Mouse (Mus musculus) MEL (cell line): ENCODE data around the gene Insrr. TPM values are rescaled to one million over a fixed set of nuclear protein-coding genes. Genes with fewer than 3 reads are reported as not detected.
A peak's percentile ranks its signal among the peaks of the same experiment; 100 is the strongest.

Experiments used
- DNase-seq: peaks from one replicate; pipeline ENCODE4 v3.0.0; 2011; ENCODE audit warnings: low read depth, low spot score
- H3K27ac ChIP-seq: 2 replicates; pipeline ENCODE4 v1.5.1; 2012; ENCODE audit warnings: low read depth, mild to moderate bottlenecking, control low read depth, low read length, moderate library complexity; ENCODE audit not compliant: control insufficient read depth
- H3K27me3 ChIP-seq, 2 experiments: fragments of 150-350 bp in 1 of 2; sonication (generic) in 1 of 2; 2 replicates each; pipeline ENCODE4 v1.6.1; 2012; ENCODE audit warnings: low read length in 2 of 2, mild to moderate bottlenecking in 2 of 2, improper control_type of control experiment in 1 of 2, moderate library complexity in 1 of 2; ENCODE audit not compliant: insufficient read depth in 2 of 2, control insufficient read depth in 1 of 2
- H3K36me3 ChIP-seq, 2 experiments: 2 replicates each; pipeline ENCODE4 v1.6.1; 2012 to 2014; ENCODE audit warnings: low read length in 2 of 2, improper control_type of control experiment in 1 of 2, inconsistent platforms in 1 of 2, mild to moderate bottlenecking in 1 of 2; ENCODE audit not compliant: insufficient read depth in 2 of 2, control insufficient read depth in 1 of 2
- H3K4me1 ChIP-seq, 2 experiments: fragments of 150-350 bp in 1 of 2; sonication (generic) in 1 of 2; 2 replicates each; pipeline ENCODE4 v1.6.1; 2012; ENCODE audit warnings: low read length in 2 of 2, improper control_type of control experiment in 1 of 2, mild to moderate bottlenecking in 1 of 2; ENCODE audit not compliant: insufficient read depth in 2 of 2, control insufficient read depth in 1 of 2
- H3K4me3 ChIP-seq, 2 experiments: fragments of 150-350 bp in 1 of 2; sonication (generic) in 1 of 2; 2 replicates each; pipeline ENCODE4 v1.5.1; 2012; ENCODE audit warnings: low read depth in 2 of 2, low read length in 2 of 2, mild to moderate bottlenecking in 2 of 2, moderate library complexity in 2 of 2, control low read depth in 1 of 2, improper control_type of control experiment in 1 of 2; ENCODE audit not compliant: control insufficient read depth in 1 of 2, insufficient read depth in 1 of 2
- H3K79me2 ChIP-seq: 2 replicates; pipeline ENCODE4 v1.6.1; 2012; ENCODE audit warnings: mild to moderate bottlenecking, low read length, moderate library complexity; ENCODE audit not compliant: control insufficient read depth, poor library complexity, insufficient read depth
- H3K9ac ChIP-seq: 2 replicates; pipeline ENCODE4 v1.6.1; 2012; ENCODE audit warnings: low read depth, mild to moderate bottlenecking, control low read depth, low read length, moderate library complexity; ENCODE audit not compliant: control insufficient read depth, poor library complexity, severe bottlenecking
- H3K9me3 ChIP-seq: fragments of 150-350 bp; sonication (generic); replicated peaks from 2 replicates; pipeline ENCODE4 v1.6.1; 2012; ENCODE audit warnings: mild to moderate bottlenecking, low read length, improper control_type of control experiment, moderate library complexity; ENCODE audit not compliant: insufficient read depth
- CTCF ChIP-seq, 3 experiments: IDR thresholded peaks in 2 of 3; conservative IDR thresholded peaks in 1 of 3; 2 replicates each; pipeline ENCODE4 v1.5.1; 2011 to 2012; ENCODE audit warnings: low read length in 3 of 3, low read depth in 2 of 3, mild to moderate bottlenecking in 2 of 3, improper control_type of control experiment in 1 of 3, inconsistent platforms in 1 of 3, mixed read lengths in 1 of 3, moderate library complexity in 1 of 3; ENCODE audit not compliant: control insufficient read depth in 1 of 3, insufficient read depth in 1 of 3, poor library complexity in 1 of 3, severe bottlenecking in 1 of 3
- ELF1 ChIP-seq: IDR thresholded peaks from 2 replicates; pipeline ENCODE4 v1.6.1; 2014; ENCODE audit warnings: low read depth, mild to moderate bottlenecking, inconsistent platforms, low read length, improper control_type of control experiment, moderate library complexity
- GABPA ChIP-seq: IDR thresholded peaks from 2 replicates; pipeline ENCODE4 v1.6.1; 2012; ENCODE audit warnings: low read depth, mild to moderate bottlenecking, inconsistent platforms, low read length, improper control_type of control experiment, moderate library complexity
- KAT2A ChIP-seq: conservative IDR thresholded peaks from 2 replicates; pipeline ENCODE4 v1.6.1; 2012; ENCODE audit warnings: low read depth, low read length, improper control_type of control experiment, inconsistent platforms
- MAX ChIP-seq: IDR thresholded peaks from 2 replicates; pipeline ENCODE4 v1.6.1; 2011; ENCODE audit warnings: low read length, improper control_type of control experiment
- MYB ChIP-seq: IDR thresholded peaks from 2 replicates; pipeline ENCODE4 v1.6.1; 2011; ENCODE audit warnings: mild to moderate bottlenecking, low read depth, low read length, improper control_type of control experiment
- MYC ChIP-seq: IDR thresholded peaks from 2 replicates; pipeline ENCODE4 v1.6.1; 2011; ENCODE audit warnings: low read depth, mild to moderate bottlenecking, low read length, improper control_type of control experiment, moderate library complexity
- POLR2AphosphoS5 ChIP-seq: IDR thresholded peaks from 2 replicates; pipeline ENCODE4 v1.6.1; 2012; ENCODE audit warnings: low read depth, borderline replicate concordance, mild to moderate bottlenecking, inconsistent platforms, low read length, moderate library complexity, mixed read lengths
- RAD21 ChIP-seq: IDR thresholded peaks from 2 replicates; pipeline ENCODE4 v1.6.1; 2011; ENCODE audit warnings: mild to moderate bottlenecking, low read depth, low read length, improper control_type of control experiment
- TAL1 ChIP-seq: IDR thresholded peaks from 2 replicates; pipeline ENCODE4 v1.6.1; 2012; ENCODE audit warnings: mild to moderate bottlenecking, inconsistent platforms, low read length, moderate library complexity, mixed read lengths
- TBP ChIP-seq: IDR thresholded peaks from 2 replicates; pipeline ENCODE4 v1.8.0; 2011; ENCODE audit warnings: low read depth, low read length, improper control_type of control experiment
- USF1 ChIP-seq: IDR thresholded peaks from 2 replicates; pipeline ENCODE4 v1.6.1; 2014; ENCODE audit warnings: low read depth, mild to moderate bottlenecking, inconsistent platforms, low read length, improper control_type of control experiment, moderate library complexity
- ZKSCAN1 ChIP-seq: IDR thresholded peaks from 2 replicates; pipeline ENCODE4 v1.6.1; 2012; ENCODE audit warnings: low read depth, mild to moderate bottlenecking, inconsistent platforms, low read length, improper control_type of control experiment, moderate library complexity
- polyA plus RNA-seq, 2 experiments: library from polyadenylated mRNA; stranded (reverse) in 1 of 2; unstranded in 1 of 2; fragments of >175 nt in 1 of 2; fragments of >200 nt in 1 of 2; gene quantifications; 2 replicates each; pipeline versions ENCODE4 v1.2.1 to v1.2.4; 2012; ENCODE audit warnings: low replicate concordance in 2 of 2, low read depth in 1 of 2; ENCODE audit not compliant: insufficient read length in 2 of 2, insufficient read depth in 1 of 2, missing spikeins in 1 of 2
- total RNA-seq: library from RNA; depleted of rRNA; stranded (reverse); fragments of 300-350 nt; gene quantifications from 2 replicates; pipeline ENCODE4 v1.2.3, GENCODE M21; 2012

The Insrr gene
- total and polyA plus RNA-seq, 3 experiments, result 0.77 to 3.7 TPM; not detected in 1

GRCm38 (mm10) chr3:87761408-87762375 lies 35.1 kb upstream of the Insrr start:
- H3K9ac ChIP-seq, result no peak overlapping the region
- peaks cover 2 to 3% of the 10 kb centered on the region in 2 experiments; a peak in 2 of 4 replicates for H3K4me1 ChIP-seq
- H3K36me3 ChIP-seq, result no peaks in the 10 kb centered on the region
- no peaks in the 10 kb centered on the region for H3K79me2 ChIP-seq
- TF ChIP-seq USF1, result no peak
- TF ChIP-seq MYC, result no peak
- TF ChIP-seq TBP, result no peak
- H3K4me3 ChIP-seq, result no peak overlapping the region
- DNase-seq, result peak; percentile 11
- no peaks in the 10 kb centered on the region for H3K9me3 ChIP-seq
- H3K27ac ChIP-seq, result no peak overlapping the region
- no peaks in the 10 kb centered on the region for H3K27me3 ChIP-seq

- H3K4me1 ChIP-seq, result peaks cover 2 to 3% of the 10 kb centered on the region in 2 experiments; a peak in 2 of 4 replicates
- no peaks in the 10 kb centered on the region for H3K79me2 ChIP-seq
- TF ChIP-seq MAX, result no peak
- no peak for TF ChIP-seq GABPA
- no peak for TF ChIP-seq CTCF (IDR thresholded peaks at IDR 0.05 in 2 of 3, conservative IDR thresholded peaks at IDR 0.05 in 1 of 3; ENCODE audit: control insufficient read depth in 1 of 3, insufficient read depth in 1 of 3, low read depth in 2 of 3, low read length in 3 of 3, poor library complexity in 1 of 3, severe bottlenecking in 1 of 3)
- no peak for TF ChIP-seq POLR2AphosphoS5
- TF ChIP-seq RAD21, result no peak
- no peak for TF ChIP-seq ELF1
- TF ChIP-seq, all 39 proteins: peak for 0
- DNase-seq, result no peak
- Histone ChIP-seq H3K9ac (no peak overlapping the region), H3K27ac (no peak overlapping the region), H3K27me3 (no peaks in the 10 kb centered on the region), H3K36me3 (no peaks in the 10 kb centered on the region), H3K4me3 (no peak overlapping the region), H3K9me3 (no peaks in the 10 kb centered on the region)
Observed at GRCm38 (mm10) chr3:87763202-87763601, 33.5 kb upstream of the Insrr start.

- no peaks in the 10 kb centered on the region for H3K79me2 ChIP-seq
- no peaks in the 10 kb centered on the region for H3K36me3 ChIP-seq
- DNase-seq, result peak; percentile 19
- H3K9me3 ChIP-seq, result no peaks in the 10 kb centered on the region
- peaks cover 2 to 4% of the 10 kb centered on the region in 2 experiments; a peak in 2 of 4 replicates for H3K4me1 ChIP-seq
- H3K27ac ChIP-seq, result no peak overlapping the region
- peak overlapping the region; percentile 29 to 35; a peak in 2 of 4 replicates for H3K4me3 ChIP-seq
- no peak for TF ChIP-seq TAL1
- no peak for TF ChIP-seq KAT2A
- no peak for TF ChIP-seq ZKSCAN1
- no peak for TF ChIP-seq MYC
- TF ChIP-seq RAD21, result no peak
- no peak for TF ChIP-seq MYB
- H3K9ac ChIP-seq, result peak overlapping the region; percentile 25; the same call in 1 of the 2 replicates
- H3K27me3 ChIP-seq, result no peaks in the 10 kb centered on the region
Observed at GRCm38 (mm10) chr3:87763683-87764289, 33.0 kb upstream of the Insrr start.
